In genomic region chr11:10201021-10201420, GRCm38 (mm10) we compare ENCODE assay signal across 20 mouse cellular contexts.
DNase-seq lines count a peak whose midpoint lies in the region; ATAC-seq lines count a peak whose summit lies in the region.
"Had no signal": no experiment of that assay in that cellular context is flagged by ENCODE, and none has a peak within 500 bp of the region (broad histone marks: within the 10 kb centered on the region; RNA-seq: fewer than 3 reads in every experiment).

No protein-coding gene starts in this region.

- H3K9ac ChIP-seq in kidney, embryonic 16.5 days (replicated peaks; ENCODE audit: low read length), result no peak overlapping the region
- H3K9ac ChIP-seq: forebrain, embryonic 13.5 days; hindbrain, embryonic 15.5 days; liver, embryonic 15.5 days; neural tube, embryonic 12.5 days had no signal

- WGBS in kidney, embryonic 16.5 days, result 80% methylated on average over 7 of the region's 7 CpGs

- H3K27ac ChIP-seq in kidney, embryonic 16.5 days (ENCODE audit: low read length), result no peak overlapping the region
- H3K27ac ChIP-seq: embryonic facial prominence, embryonic 10.5 days; forebrain, embryonic 13.5 days; heart, adult 2 months; hindbrain, embryonic 15.5 days; liver, embryonic 15.5 days; neural tube, embryonic 12.5 days had no signal

- no peak for ATAC-seq in kidney, embryonic 16.5 days (ENCODE audit: low FRiP score, low TSS enrichment)
- no peak for ATAC-seq in inflammation-experienced regulatory T-cells, adult 6 months
- ATAC-seq: forebrain, embryonic 13.5 days; intestine, embryonic 16.5 days had no signal

- H3K27me3 ChIP-seq in kidney, embryonic 16.5 days (ENCODE audit: insufficient read depth, low read length), result no peaks in the 10 kb centered on the region
- H3K27me3 ChIP-seq: forebrain, embryonic 13.5 days; hindbrain, embryonic 15.5 days; liver, embryonic 15.5 days; neural tube, embryonic 12.5 days had no signal

- H3K9me3 ChIP-seq in kidney, embryonic 16.5 days (ENCODE audit: low read length), result no peaks in the 10 kb centered on the region
- H3K9me3 ChIP-seq: embryonic facial prominence, embryonic 10.5 days; forebrain, embryonic 13.5 days; hindbrain, embryonic 15.5 days; liver, embryonic 15.5 days; neural tube, embryonic 12.5 days had no signal

- no peak overlapping the region for H3K4me2 ChIP-seq in kidney, embryonic 16.5 days (replicated peaks; ENCODE audit: low read depth, low read length)
- H3K4me2 ChIP-seq: forebrain, embryonic 13.5 days; hindbrain, embryonic 15.5 days; liver, embryonic 15.5 days; midbrain, embryonic 11.5 days; neural tube, embryonic 12.5 days had no signal

- no peak overlapping the region for H3K4me3 ChIP-seq in kidney, embryonic 16.5 days (ENCODE audit: low read length)
- H3K4me3 ChIP-seq: embryonic facial prominence, embryonic 10.5 days; forebrain, embryonic 13.5 days; heart, adult 2 months; hindbrain, embryonic 15.5 days; liver, embryonic 15.5 days; neural tube, embryonic 12.5 days had no signal

- no peaks in the 10 kb centered on the region for H3K36me3 ChIP-seq in kidney, embryonic 16.5 days (ENCODE audit: insufficient read depth, low read length)
- H3K36me3 ChIP-seq: embryonic facial prominence, embryonic 10.5 days; hindbrain, embryonic 15.5 days; liver, embryonic 15.5 days; neural tube, embryonic 12.5 days had no signal

- no peaks in the 10 kb centered on the region for H3K4me1 ChIP-seq in kidney, embryonic 16.5 days (ENCODE audit: insufficient read depth, low read length)
- H3K4me1 ChIP-seq: embryonic facial prominence, embryonic 10.5 days; forebrain, embryonic 13.5 days; hindbrain, embryonic 15.5 days; liver, embryonic 15.5 days; neural tube, embryonic 12.5 days had no signal

- peak; percentile 4 to 50 for DNase-seq in kidney, adult 8-10 months
- DNase-seq in kidney, postnatal 10 days, result peak; percentile 41
- DNase-seq in kidney, postnatal 14 days, result peak; percentile 23
- peak; percentile 39 for DNase-seq in lung, postnatal 25 days (ENCODE audit: low spot score)
- no peak for DNase-seq in right cerebral cortex, adult 2 months (ENCODE audit: low spot score in 2 of 2)
- DNase-seq: adrenal gland, adult 2 months; cerebellum, adult 11-12 months; gastrocnemius, postnatal 10 days; heart, adult 2 months; heart, postnatal 36 days; spleen, adult 18-20 months had no signal

Comparison
In these comparisons a context has a peak if more than half of its experiments do, and no peak if none do; other contexts are left out.
1. DNase-seq: peak in kidney, adult 8-10 months (2 of 2), kidney, postnatal 10 days (single experiment), kidney, postnatal 14 days (single experiment) and lung, postnatal 25 days (single experiment); none in right cerebral cortex, adult 2 months (0 of 2).